Mouse (Mus musculus) embryonic fibroblast, embryonic 13.5 days (primary cell): ENCODE measurements around the gene Baat. TPM values are rescaled to one million over a fixed set of nuclear protein-coding genes. Genes with fewer than 3 reads are reported as not detected.

ENCODE experiments used
- H3K27ac ChIP-seq: 2 replicates; pipeline ENCODE4 v1.5.1; 2012; ENCODE audit warnings: low read length, control low read depth, inconsistent platforms; ENCODE audit not compliant: insufficient read depth
- H3K4me1 ChIP-seq: 2 replicates; pipeline ENCODE4 v1.6.1; 2011; ENCODE audit warnings: low read length; ENCODE audit not compliant: control insufficient read depth, insufficient read depth
- H3K4me3 ChIP-seq: 2 replicates; pipeline ENCODE4 v1.5.1; 2011; ENCODE audit warnings: mild to moderate bottlenecking, control low read depth, low read length; ENCODE audit not compliant: insufficient read depth
- CTCF ChIP-seq: IDR thresholded peaks from 2 replicates; pipeline ENCODE4 v1.5.1; 2011; ENCODE audit warnings: mild to moderate bottlenecking, control low read depth, low read length, moderate library complexity, borderline replicate concordance; ENCODE audit not compliant: insufficient read depth
- POLR2A ChIP-seq: IDR thresholded peaks from 2 replicates; pipeline ENCODE4 v1.6.1; 2011; ENCODE audit warnings: low read depth, mild to moderate bottlenecking, control low read depth, low read length, moderate library complexity
- polyA plus RNA-seq: library from polyadenylated mRNA; stranded (reverse); fragments of >200 nt; gene quantifications from 2 replicates; pipeline ENCODE4 v1.2.4, GENCODE M21; 2011; ENCODE audit warnings: low read depth; ENCODE audit not compliant: missing spikeins, insufficient read length

The Baat gene
- not detected in 2 replicates for polyA plus RNA-seq

DNA sequence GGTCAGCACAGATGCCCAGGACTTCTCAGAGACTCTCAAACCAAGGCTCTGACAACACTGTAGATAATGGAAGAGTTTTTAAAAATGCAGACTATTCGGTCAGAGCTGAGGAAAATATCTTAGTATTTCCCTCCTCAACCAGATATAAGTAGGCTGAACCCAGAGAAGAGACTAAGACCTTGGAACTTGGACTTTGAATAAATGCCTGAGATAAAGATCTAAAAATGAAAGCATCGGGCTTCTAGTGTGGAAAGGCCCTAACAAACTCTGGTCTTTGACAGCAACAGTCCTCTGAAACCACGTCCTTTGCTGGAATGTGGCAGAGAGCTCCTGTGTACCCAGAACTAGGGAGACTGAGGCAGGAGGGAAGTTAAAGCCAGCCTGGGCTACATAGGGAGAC lies at the start of gene Baat:
Gene Baat, minus strand, starts transcription at position 172 of the 400 bp plus-strand sequence.
- H3K4me1 ChIP-seq: no peaks in the 10 kb centered on the region
- TF ChIP-seq CTCF (no peak), POLR2A (no peak)

DNA sequence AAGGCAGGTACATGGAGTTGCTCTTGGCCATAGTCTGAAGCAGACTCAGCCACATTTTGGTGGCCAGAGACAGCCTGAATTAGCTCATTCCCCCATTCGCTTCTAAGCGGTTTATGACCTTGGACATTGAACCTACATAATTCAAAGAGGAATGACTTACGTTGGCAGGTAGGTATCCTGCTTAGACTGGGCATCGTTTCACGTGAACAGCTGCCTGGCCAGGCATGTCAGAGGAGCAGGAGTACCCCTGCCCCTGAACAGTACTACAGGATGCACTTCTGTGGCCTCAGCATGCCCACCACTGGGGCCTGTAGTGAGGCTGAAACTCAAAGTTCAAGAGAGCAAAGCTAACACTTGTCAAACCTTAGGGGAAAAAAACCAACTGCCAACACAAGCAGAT lies 47.0 kb upstream of the Baat start:
- TF ChIP-seq POLR2A: no peak
- TF ChIP-seq CTCF: no peak
- H3K4me1 ChIP-seq: no peaks in the 10 kb centered on the region
- no peak overlapping the region for H3K4me3 ChIP-seq
- H3K27ac ChIP-seq: no peak overlapping the region

More for the DNA sequence above, at the start of gene Baat:
- no peak within 1 kb of the TSS for H3K4me3 ChIP-seq
- H3K27ac ChIP-seq: no peak within 1 kb of the TSS

DNA sequence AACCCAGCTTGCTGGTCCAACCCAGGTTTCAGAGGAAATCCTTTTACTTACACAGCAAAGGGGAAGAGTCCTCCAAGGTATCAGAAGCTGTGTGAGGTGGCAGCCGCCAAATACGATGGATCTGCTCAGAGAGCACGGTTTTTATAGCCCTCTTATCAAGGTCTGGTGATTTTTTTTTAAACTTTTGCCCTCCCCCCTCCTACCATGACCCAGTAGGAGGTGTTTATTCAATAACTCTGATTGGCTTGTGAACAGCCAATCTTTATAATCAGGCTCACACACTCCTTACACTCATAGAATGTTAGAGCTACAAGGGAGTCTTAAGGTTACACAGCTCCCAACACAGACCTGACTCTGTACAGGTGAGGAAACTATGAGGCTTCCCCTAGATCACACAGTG lies 43.0 kb upstream of the Baat start, which contains the start of gene Aldob:
Gene Aldob, minus strand, starts transcription at position 164 of the 400 bp plus-strand sequence.
- Histone ChIP-seq H3K4me3 (no peak within 1 kb of the TSS), H3K27ac (no peak within 1 kb of the TSS), H3K4me1 (no peaks in the 10 kb centered on the region)
- TF ChIP-seq CTCF: no peak
- TF ChIP-seq POLR2A: no peak

DNA sequence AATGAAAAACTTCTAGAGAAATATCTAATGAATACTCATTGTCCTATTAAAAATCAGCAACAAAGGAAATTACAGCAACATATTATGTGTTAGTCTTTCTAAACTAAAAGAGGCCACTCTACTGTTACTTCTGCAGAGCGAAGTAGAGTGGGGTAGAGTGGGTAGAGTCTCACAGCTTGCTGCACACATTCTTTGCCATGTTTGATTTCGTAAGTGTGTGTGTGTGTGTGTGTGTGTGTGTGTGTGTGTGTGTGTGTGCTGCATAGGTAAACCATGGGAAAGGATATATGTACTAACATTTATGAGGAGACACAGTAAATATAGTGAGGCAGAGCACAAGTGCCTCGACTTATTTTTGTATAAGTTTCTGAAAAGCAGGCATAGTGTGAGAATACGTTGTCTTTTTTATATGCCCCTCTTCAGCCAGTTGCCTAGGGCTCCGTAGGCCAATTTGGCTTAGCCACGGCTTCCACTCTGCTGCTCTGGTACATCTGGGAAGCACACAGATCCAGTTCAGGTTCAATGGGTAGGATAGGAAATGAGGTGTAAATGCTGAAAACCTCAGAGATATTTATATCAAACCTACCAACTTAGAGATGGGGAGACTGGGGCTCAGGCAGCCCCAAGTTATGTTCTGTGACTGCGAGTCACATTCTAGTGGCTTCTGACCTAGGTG lies 41.3 kb upstream of the Baat start:
- no peak for TF ChIP-seq POLR2A
- TF ChIP-seq CTCF: no peak
- Histone ChIP-seq H3K4me1 (no peaks in the 10 kb centered on the region), H3K27ac (no peak overlapping the region), H3K4me3 (no peak overlapping the region)

DNA sequence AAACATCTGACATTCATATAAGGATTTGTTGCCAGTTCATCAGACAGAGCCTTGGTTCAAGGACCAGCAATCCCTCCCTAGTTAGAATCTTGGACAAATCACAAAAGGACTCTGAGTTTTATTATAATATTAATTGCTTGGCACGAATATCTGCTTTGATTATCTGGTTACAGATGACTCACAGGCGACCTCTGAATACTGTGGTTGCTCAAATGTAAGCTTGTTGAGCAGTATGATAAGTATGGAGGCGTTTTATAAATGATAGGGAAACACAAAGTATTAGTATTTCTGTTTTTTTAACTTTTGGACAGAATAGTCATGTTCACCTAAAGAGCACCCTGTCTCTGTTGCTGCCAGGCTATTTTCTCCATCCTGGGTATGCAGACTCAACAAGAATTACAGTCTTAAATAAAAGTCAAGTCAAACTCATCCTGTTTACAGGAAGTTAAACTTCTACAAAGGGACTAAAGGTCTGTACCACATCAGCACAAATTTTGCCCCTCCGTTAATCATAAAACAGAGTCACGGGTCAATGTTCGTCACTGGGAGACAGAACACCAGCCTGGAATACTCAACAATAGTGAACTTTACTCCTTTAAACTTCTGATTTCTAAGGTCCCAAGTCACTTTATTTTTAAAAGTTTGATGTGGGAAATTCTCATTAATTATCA lies 40.7 kb upstream of the Baat start:
- Histone ChIP-seq H3K4me3 (no peak overlapping the region), H3K27ac (no peak overlapping the region), H3K4me1 (no peaks in the 10 kb centered on the region)
- TF ChIP-seq CTCF (no peak), POLR2A (no peak)

DNA sequence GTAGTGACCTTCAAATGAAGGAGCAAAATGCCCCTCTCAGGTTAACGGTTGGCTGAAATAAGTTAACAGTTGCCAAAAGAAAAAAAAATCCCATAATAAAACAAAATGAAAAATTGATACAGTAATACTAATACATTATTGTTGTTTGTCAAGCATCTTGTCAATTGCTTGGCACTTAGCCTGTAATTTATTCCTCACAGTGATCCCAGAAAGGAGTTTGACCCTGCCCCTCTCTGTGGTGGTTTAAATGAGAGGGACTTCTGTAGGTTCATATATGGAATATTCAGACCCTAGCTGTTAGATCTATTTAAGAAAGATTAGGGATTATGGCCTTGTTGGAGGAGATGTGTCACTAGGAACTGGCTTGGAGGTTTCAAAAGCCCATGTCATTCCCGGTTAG lies 39.7 kb upstream of the Baat start:
- TF ChIP-seq CTCF: no peak
- no peak for TF ChIP-seq POLR2A
- no peak overlapping the region for H3K27ac ChIP-seq
- H3K4me1 ChIP-seq: no peaks in the 10 kb centered on the region
- H3K4me3 ChIP-seq: no peak overlapping the region

DNA sequence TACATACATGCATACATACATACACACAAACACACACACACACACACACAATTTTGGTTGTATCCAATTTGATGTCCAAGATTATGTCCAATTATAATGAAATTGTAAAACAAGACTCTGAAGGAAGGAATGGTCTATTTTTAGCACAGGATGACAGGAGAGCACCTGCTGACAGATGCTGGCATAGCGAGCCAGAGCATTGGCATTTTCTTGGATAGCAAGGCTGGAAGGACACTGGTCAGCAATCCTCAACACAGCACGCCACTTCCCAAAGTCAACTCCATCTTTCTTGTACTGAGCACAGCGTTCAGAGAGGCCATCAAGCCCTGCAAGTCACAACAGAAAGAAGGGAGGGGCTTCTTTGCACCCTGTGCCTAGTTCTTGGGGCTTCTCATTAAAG lies 34.6 kb upstream of the Baat start:
- no peak overlapping the region for H3K27ac ChIP-seq
- H3K4me3 ChIP-seq: no peak overlapping the region
- TF ChIP-seq CTCF: no peak
- H3K4me1 ChIP-seq: no peaks in the 10 kb centered on the region

DNA sequence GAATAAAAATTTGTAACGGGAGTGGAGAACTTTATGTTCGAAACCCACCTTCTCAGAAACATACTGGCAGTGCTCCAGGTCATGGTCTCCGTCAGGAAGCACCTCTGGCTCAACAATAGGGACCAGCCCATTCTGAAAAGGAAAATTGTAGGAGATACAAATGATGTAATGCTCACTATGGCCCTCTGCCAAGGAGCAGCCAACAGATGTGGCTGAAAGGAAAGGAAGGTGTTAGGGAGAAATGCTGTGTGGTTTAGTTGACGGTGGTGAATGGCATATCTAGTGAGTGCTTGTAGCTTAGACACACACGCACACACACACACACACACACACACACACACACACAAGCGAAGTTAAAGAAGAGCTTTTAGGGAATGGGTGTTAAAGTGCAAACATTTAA lies 33.3 kb upstream of the Baat start:
- H3K4me1 ChIP-seq: no peaks in the 10 kb centered on the region

DNA sequence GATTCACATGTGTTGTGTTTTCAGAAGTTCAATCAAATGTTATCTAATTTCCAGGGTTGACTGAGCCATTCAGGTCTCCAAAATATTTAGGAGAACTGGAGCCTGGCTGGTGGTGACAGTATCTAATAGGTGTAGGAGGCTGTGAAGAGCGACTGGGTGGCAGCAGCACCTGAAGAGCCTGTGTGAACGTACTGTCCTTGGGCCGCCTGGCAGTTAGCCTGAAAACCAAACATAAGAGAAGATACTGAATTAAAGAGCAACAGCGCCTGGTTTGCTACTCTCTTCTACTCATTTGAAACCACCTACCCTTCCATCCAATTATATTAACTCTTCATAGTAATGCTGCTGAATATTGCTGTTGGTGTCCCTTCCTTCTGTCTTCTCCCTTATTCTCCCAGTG lies 30.3 kb upstream of the Baat start:
- Histone ChIP-seq H3K4me3 (no peak overlapping the region), H3K4me1 (no peaks in the 10 kb centered on the region), H3K27ac (no peak overlapping the region)
- no peak for TF ChIP-seq POLR2A
- TF ChIP-seq CTCF: no peak

More for the DNA sequence above, 33.3 kb upstream of the Baat start:
- H3K27ac ChIP-seq: no peak overlapping the region
- no peak for TF ChIP-seq CTCF
- no peak for TF ChIP-seq POLR2A
- H3K4me3 ChIP-seq: no peak overlapping the region

DNA sequence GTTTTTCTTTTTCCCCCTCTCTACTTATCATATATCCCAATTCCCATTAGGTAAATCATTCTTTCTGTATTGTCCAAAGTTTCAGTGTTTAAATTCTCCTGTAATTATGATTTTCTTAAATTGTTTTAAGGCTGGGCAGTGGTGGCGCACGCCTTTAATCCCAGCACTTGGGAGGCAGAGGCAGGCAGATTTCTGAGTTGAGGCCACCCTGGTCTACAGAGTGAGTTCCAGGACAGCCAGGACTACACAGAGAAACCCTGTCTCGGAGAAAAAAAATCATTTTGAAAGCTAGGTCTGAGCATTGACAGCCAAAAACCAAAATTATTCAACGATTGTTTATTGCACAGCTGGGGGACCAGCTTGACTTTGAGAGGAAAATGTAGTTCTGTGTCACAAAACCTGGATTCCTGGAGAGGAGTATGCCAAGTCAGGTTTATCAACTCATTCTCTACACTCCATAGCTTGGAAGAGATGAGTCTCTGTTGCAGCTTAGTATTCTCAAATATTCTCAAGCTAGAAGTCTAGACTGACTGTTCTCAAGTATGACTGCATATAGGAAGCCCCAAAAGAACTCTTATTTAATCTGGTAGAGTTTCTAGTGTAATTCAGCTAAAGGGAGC lies 29.4 kb upstream of the Baat start:
- Histone ChIP-seq H3K4me3 (no peak overlapping the region), H3K27ac (no peak overlapping the region), H3K4me1 (no peaks in the 10 kb centered on the region)
- TF ChIP-seq CTCF (no peak), POLR2A (no peak)

DNA sequence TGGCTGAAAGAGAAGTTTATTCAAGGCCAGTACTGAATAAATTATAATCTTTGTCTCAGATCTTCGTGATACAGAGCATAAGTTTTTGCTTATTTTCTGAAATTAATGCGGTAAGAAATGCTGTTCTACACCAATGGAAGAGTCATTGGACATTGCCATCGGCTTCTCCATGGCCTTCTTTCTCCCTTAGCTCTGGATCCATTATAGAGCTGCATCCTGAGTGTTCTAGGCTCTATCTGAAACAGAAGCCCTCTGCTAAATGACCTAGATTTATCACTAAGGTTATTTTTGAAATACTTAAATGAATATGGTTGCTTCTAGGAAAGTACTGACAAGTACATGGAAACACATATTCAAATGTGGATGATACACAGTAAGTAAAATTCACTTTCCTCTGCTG lies 28.7 kb upstream of the Baat start:
- no peak overlapping the region for H3K27ac ChIP-seq
- no peak for TF ChIP-seq CTCF
- no peak for TF ChIP-seq POLR2A
- no peak overlapping the region for H3K4me3 ChIP-seq
- no peaks in the 10 kb centered on the region for H3K4me1 ChIP-seq
